In genomic region chr19:41829381-41830105, GRCm38 (mm10) we compare ENCODE assay signal across 8 mouse cellular contexts. TPM values are rescaled to one million over a fixed set of nuclear protein-coding genes. Genes with fewer than 3 reads are reported as not detected.
DNase-seq lines count a peak whose midpoint lies in the region; ATAC-seq and TF ChIP-seq lines count a peak whose summit lies in the region.

Frat1 (plus strand) TSS chr19:41829970.

- H3K27me3 ChIP-seq in hindbrain, embryonic 16.5 days (replicated peaks; ENCODE audit: control insufficient read depth, insufficient read depth, low read length), result no peaks in the 10 kb centered on the region

- H3K4me1 ChIP-seq in hindbrain, embryonic 16.5 days (ENCODE audit: control insufficient read depth, insufficient read depth, low read depth, low read length), result peaks cover 18% of the 10 kb centered on the region

- peak within 1 kb of the TSS; percentile 73 for H3K4me3 ChIP-seq in hindbrain, embryonic 16.5 days (ENCODE audit: low read length)
- peak within 1 kb of the TSS; percentile 76 for H3K4me3 ChIP-seq in left cerebral cortex, adult 2 months

- peak within 1 kb of the TSS; percentile 78 for H3K4me2 ChIP-seq in hindbrain, embryonic 16.5 days (ENCODE audit: low read length)

- H3K27ac ChIP-seq in hindbrain, embryonic 16.5 days (ENCODE audit: low read depth, low read length), result peak within 1 kb of the TSS; percentile 92
- peak within 1 kb of the TSS; percentile 96 for H3K27ac ChIP-seq in left cerebral cortex, adult 2 months

- peak within 1 kb of the TSS; percentile 78 for H3K9ac ChIP-seq in hindbrain, embryonic 16.5 days (ENCODE audit: low read depth, low read length)

- TF ChIP-seq CTCF in left cerebral cortex, adult 2 months (IDR thresholded peaks at IDR 0.05), result no peak

- peak; percentile 98 for ATAC-seq in hindbrain, embryonic 16.5 days
- peak; percentile 87 for ATAC-seq in megakaryocyte, adult 5-6 weeks (ENCODE audit: poor library complexity, severe bottlenecking)

- 0% methylated on average over 36 of the region's 39 CpGs for WGBS in hindbrain, embryonic 16.5 days

- H3K9me3 ChIP-seq in hindbrain, embryonic 16.5 days (ENCODE audit: control insufficient read depth, low read length), result no peaks in the 10 kb centered on the region

- intact Hi-C loops in left cerebral cortex, adult 2 months (cut with DNase I), result loop anchor here (2.0 kb wide), 1 partner anchor 17 kb away; no protein-coding TSS in a partner anchor

- no peaks in the 10 kb centered on the region for H3K36me3 ChIP-seq in hindbrain, embryonic 16.5 days (ENCODE audit: control insufficient read depth, insufficient read depth, low read length)

- DNase-seq in T-cell, adult 2 months (ENCODE audit: low spot score), result peak; percentile 88
- DNase-seq in cerebellum, postnatal 36 days, result peak; percentile 97
- DNase-seq in gastrocnemius, adult 18-20 months (ENCODE audit: low spot score), result peak; percentile 79
- DNase-seq in left cerebral cortex, adult 2 months (ENCODE audit: extremely low spot score in 1 of 2, low spot score in 2 of 2), result peak; percentile 86 to 88
- peak; percentile 85 to 95 for DNase-seq in right cerebral cortex, adult 2 months (ENCODE audit: low spot score in 2 of 2)
- DNase-seq in urinary bladder, postnatal 14 days (ENCODE audit: low spot score), result peak; percentile 83

RNA-seq across cellular contexts. Expression of gene Frat1, which starts in this region (rescaled TPM):
- 1 to 10 TPM; 3.5 to 6.2 TPM for total RNA-seq in gastrocnemius, adult 18-20 months (2021)
- polyA plus RNA-seq in hindbrain, embryonic 16.5 days (2015; fragmentation: Nextera tagmentation; extraction: Ambion mirVana), result 18.2 and 19.6 TPM in 2 replicates
- 10 to 100 TPM; 14.5 to 17.7 TPM for total RNA-seq in left cerebral cortex, adult 2 months (2021)
- total RNA-seq in megakaryocyte, adult 5-6 weeks (2015), result 5.2 and 6.3 TPM in 2 replicates
- 6.1 and 6.3 TPM in 2 replicates for total RNA-seq in megakaryocyte, adult 5-6 weeks (2017)

Comparison
In these comparisons a context has a peak if more than half of its experiments do, and no peak if none do; other contexts are left out.
1. Peak in every context shown above with its lines: DNase-seq, ATAC-seq, H3K4me3 ChIP-seq and H3K27ac ChIP-seq.